Mouse (Mus musculus) kidney, embryonic 15.5 days (tissue): ENCODE measurements at regions not wholly inside any gene's neighbourhood (a gene's known extent, or its start where the extent isn't known, plus 50 kb on each side); places are given as distances from the start of the nearest gene placed in this dataset.
"Not testable (repeated sequence)": the region's sequence is repeated elsewhere in the genome, so short reads cannot be mapped to it uniquely, and the experiment has no call there.

Experiments used
- ATAC-seq: fragments of 200-750 bp; cut with Nextera tagmentation; replicated peaks from 2 replicates; pipeline ENCODE4 v1.8.0; 2017; ENCODE audit warnings: moderate TSS enrichment; ENCODE audit not compliant: low FRiP score
- H3K27ac ChIP-seq: fragments of 300-500 bp; sonication (generic); 2 replicates; pipeline ENCODE4 v1.5.1; 2015; ENCODE audit warnings: mild to moderate bottlenecking, inconsistent platforms
- H3K27me3 ChIP-seq: fragments of 300-500 bp; sonication (generic); 2 replicates; pipeline ENCODE4 v1.6.1; 2015; ENCODE audit warnings: inconsistent platforms
- H3K36me3 ChIP-seq: fragments of 300-500 bp; sonication (generic); 2 replicates; pipeline ENCODE4 v1.6.1; 2015; ENCODE audit warnings: inconsistent platforms
- H3K4me1 ChIP-seq: fragments of 300-500 bp; sonication (generic); 2 replicates; pipeline ENCODE4 v1.6.1; 2015; ENCODE audit warnings: inconsistent platforms
- H3K4me2 ChIP-seq: fragments of 300-500 bp; sonication (generic); 2 replicates; pipeline ENCODE4 v1.6.1; 2015; ENCODE audit warnings: moderate library complexity, mild to moderate bottlenecking, inconsistent platforms
- H3K4me3 ChIP-seq: fragments of 300-500 bp; sonication (generic); replicated peaks from 2 replicates; pipeline ENCODE4 v1.5.1; 2015; ENCODE audit warnings: mild to moderate bottlenecking, inconsistent platforms
- H3K9ac ChIP-seq: fragments of 300-500 bp; sonication (generic); 2 replicates; pipeline ENCODE4 v1.6.1; 2015; ENCODE audit warnings: mild to moderate bottlenecking, inconsistent platforms
- H3K9me3 ChIP-seq: fragments of 300-500 bp; sonication (generic); replicated peaks from 2 replicates; pipeline ENCODE4 v1.6.1; 2016; ENCODE audit warnings: inconsistent platforms
- WGBS: fragments of 180-500 bp; shearing (Covaris S2); methylation state at CpG from one replicate; pipeline ENCODE4 v1.1.7; 2015; ENCODE audit warnings: mixed read lengths; 5-methylcytosine and 5-hydroxymethylcytosine counted together

GRCm38 (mm10) chr6:70160442-70160841 lies 631.6 kb downstream of the Rpia start:
- no peak overlapping the region for H3K27ac ChIP-seq

GRCm38 (mm10) chr6:70155771-70156170 lies 636.3 kb downstream of the Rpia start:
- H3K4me1 ChIP-seq, H3K9ac ChIP-seq, H3K27ac ChIP-seq, H3K4me2 ChIP-seq, H3K27me3 ChIP-seq, H3K4me3 ChIP-seq, ATAC-seq, H3K36me3 ChIP-seq, H3K9me3 ChIP-seq: not testable (repeated sequence)

More at GRCm38 (mm10) chr6:70160442-70160841, 631.6 kb downstream of the Rpia start:
- Histone ChIP-seq H3K4me1 (no peaks in the 10 kb centered on the region), H3K36me3 (no peaks in the 10 kb centered on the region), H3K27me3 (no peaks in the 10 kb centered on the region), H3K9me3 (no peaks in the 10 kb centered on the region), H3K4me2 (no peak overlapping the region), H3K9ac (no peak overlapping the region), H3K4me3 (no peak overlapping the region)
- no peak for ATAC-seq

- H3K36me3 ChIP-seq, H3K4me2 ChIP-seq, H3K27ac ChIP-seq, ATAC-seq, H3K4me3 ChIP-seq, H3K27me3 ChIP-seq, H3K9me3 ChIP-seq, H3K4me1 ChIP-seq, H3K9ac ChIP-seq: not testable (repeated sequence)
- 85% methylated on average over 2 of the region's 2 CpGs for WGBS
Measured at GRCm38 (mm10) chr6:70151098-70151838, 640.8 kb downstream of the Rpia start.

GRCm38 (mm10) chr6:70146986-70147385 lies 645.0 kb downstream of the Rpia start:
- H3K27me3 ChIP-seq, result no peaks in the 10 kb centered on the region
- H3K9ac ChIP-seq, result no peak overlapping the region
- H3K36me3 ChIP-seq, result no peaks in the 10 kb centered on the region
- H3K4me1 ChIP-seq, result no peaks in the 10 kb centered on the region
- no peak overlapping the region for H3K4me3 ChIP-seq
- ATAC-seq, result 0 out of 2 replicates have a peak, but pooled peaks have one; percentile 52
- H3K4me2 ChIP-seq, result no peak overlapping the region
- no peak overlapping the region for H3K27ac ChIP-seq
- no peaks in the 10 kb centered on the region for H3K9me3 ChIP-seq

- H3K4me1 ChIP-seq, H3K36me3 ChIP-seq, H3K27me3 ChIP-seq, ATAC-seq, H3K4me2 ChIP-seq, H3K9me3 ChIP-seq, H3K4me3 ChIP-seq, H3K9ac ChIP-seq, H3K27ac ChIP-seq: not testable (repeated sequence)
- WGBS, result 71% methylated on average over 4 of the region's 4 CpGs
Measured at GRCm38 (mm10) chr6:70143341-70143740, 648.7 kb downstream of the Rpia start.

- no peaks in the 10 kb centered on the region for H3K27me3 ChIP-seq
- H3K36me3 ChIP-seq, result no peaks in the 10 kb centered on the region
- H3K27ac ChIP-seq, result no peak overlapping the region
- ATAC-seq, result peak; percentile 49; the same call in 1 of the 2 replicates
- no peaks in the 10 kb centered on the region for H3K9me3 ChIP-seq
- H3K4me3 ChIP-seq, result no peak overlapping the region
- WGBS, result 37% methylated on average over 1 of the region's 1 CpGs
- H3K9ac ChIP-seq, result no peak overlapping the region
- no peaks in the 10 kb centered on the region for H3K4me1 ChIP-seq
- no peak overlapping the region for H3K4me2 ChIP-seq
Measured at GRCm38 (mm10) chr6:70116811-70117210, 675.2 kb downstream of the Rpia start.

- H3K27ac ChIP-seq, result no peak overlapping the region
- H3K9ac ChIP-seq, result no peak overlapping the region
- H3K27me3 ChIP-seq, result no peaks in the 10 kb centered on the region
- no peak overlapping the region for H3K4me3 ChIP-seq
- H3K9me3 ChIP-seq, result no peaks in the 10 kb centered on the region
- H3K36me3 ChIP-seq, result no peaks in the 10 kb centered on the region
- H3K4me1 ChIP-seq, result no peaks in the 10 kb centered on the region
- H3K4me2 ChIP-seq, result no peak overlapping the region
- ATAC-seq, result no peak
Measured at GRCm38 (mm10) chr6:70111892-70112291, 680.1 kb downstream of the Rpia start.

GRCm38 (mm10) chr6:70109412-70109811 lies 682.6 kb downstream of the Rpia start:
- not testable (repeated sequence) for H3K36me3 ChIP-seq

GRCm38 (mm10) chr6:70103781-70104180 lies 688.3 kb downstream of the Rpia start:
- H3K4me1 ChIP-seq, result 0 out of 2 replicates have a peak, but pooled peaks cover 3% of the 10 kb centered on the region
- H3K9ac ChIP-seq, result no peak overlapping the region
- H3K4me2 ChIP-seq, result no peak overlapping the region
- no peaks in the 10 kb centered on the region for H3K36me3 ChIP-seq
- ATAC-seq, result no peak
- no peak overlapping the region for H3K4me3 ChIP-seq
- H3K27ac ChIP-seq, result 0 out of 2 replicates have a peak overlapping the region, but pooled peaks have one; percentile 15
- 40% methylated on average over 4 of the region's 4 CpGs for WGBS
- H3K27me3 ChIP-seq, result no peaks in the 10 kb centered on the region
- no peaks in the 10 kb centered on the region for H3K9me3 ChIP-seq

More at GRCm38 (mm10) chr6:70109412-70109811, 682.6 kb downstream of the Rpia start:
- H3K9me3 ChIP-seq, H3K4me3 ChIP-seq, H3K4me2 ChIP-seq, H3K9ac ChIP-seq, H3K27me3 ChIP-seq, H3K27ac ChIP-seq, ATAC-seq, H3K4me1 ChIP-seq: not testable (repeated sequence)

- H3K36me3 ChIP-seq, H3K9ac ChIP-seq, H3K27me3 ChIP-seq, H3K4me2 ChIP-seq, H3K9me3 ChIP-seq, H3K4me3 ChIP-seq, H3K4me1 ChIP-seq: not testable (repeated sequence)
- 0 out of 2 replicates have a peak, but pooled peaks have one; percentile 6 for ATAC-seq
- H3K27ac ChIP-seq, result peak overlapping the region; percentile 51; the same call in 1 of the 2 replicates
- 9% methylated on average over 1 of the region's 1 CpGs for WGBS
Measured at GRCm38 (mm10) chr6:70103174-70103573, 688.9 kb downstream of the Rpia start.

- Histone ChIP-seq H3K4me3 (no peak overlapping the region), H3K4me2 (no peak overlapping the region), H3K9ac (no peak overlapping the region), H3K9me3 (no peaks in the 10 kb centered on the region), H3K36me3 (no peaks in the 10 kb centered on the region), H3K27me3 (no peaks in the 10 kb centered on the region), H3K27ac (no peak overlapping the region), H3K4me1 (no peaks in the 10 kb centered on the region)
- ATAC-seq, result no peak
- 92% methylated on average over 19 of the region's 19 CpGs for WGBS
Measured at GRCm38 (mm10) chr6:70088041-70088440, 704.0 kb downstream of the Rpia start.

- H3K4me3 ChIP-seq, result no peak overlapping the region
- no peaks in the 10 kb centered on the region for H3K27me3 ChIP-seq
- no peaks in the 10 kb centered on the region for H3K36me3 ChIP-seq
- ATAC-seq, result peak; percentile 92
- H3K4me1 ChIP-seq, result no peaks in the 10 kb centered on the region
- no peaks in the 10 kb centered on the region for H3K9me3 ChIP-seq
- WGBS, result 29% methylated on average over 4 of the region's 4 CpGs
- H3K4me2 ChIP-seq, result no peak overlapping the region
- no peak overlapping the region for H3K9ac ChIP-seq
- H3K27ac ChIP-seq, result no peak overlapping the region
Measured at GRCm38 (mm10) chr6:70073841-70074240, 718.2 kb downstream of the Rpia start.

GRCm38 (mm10) chr6:70072007-70072406 lies 720.0 kb downstream of the Rpia start:
- no peak for ATAC-seq
- no peak overlapping the region for H3K9ac ChIP-seq
- no peak overlapping the region for H3K27ac ChIP-seq
- no peak overlapping the region for H3K4me2 ChIP-seq
- no peaks in the 10 kb centered on the region for H3K9me3 ChIP-seq
- no peaks in the 10 kb centered on the region for H3K27me3 ChIP-seq
- H3K36me3 ChIP-seq, result no peaks in the 10 kb centered on the region
- H3K4me3 ChIP-seq, result no peak overlapping the region
- no peaks in the 10 kb centered on the region for H3K4me1 ChIP-seq
- 67% methylated on average over 3 of the region's 3 CpGs for WGBS
